Mouse (Mus musculus) midbrain, embryonic 14.5 days (tissue): Measurements from ENCODE around the gene Lum. TPM values are rescaled to one million over a fixed set of nuclear protein-coding genes. Genes with fewer than 3 reads are reported as not detected.

Experiments
- ATAC-seq: fragments of 200-750 bp; cut with Nextera tagmentation; 2 replicates; pipeline ENCODE4 v1.8.0; 2017; ENCODE audit warnings: moderate number of reproducible peaks, moderate library complexity; ENCODE audit not compliant: low FRiP score, low TSS enrichment
- DNase-seq: peaks from one replicate; pipeline ENCODE4 v3.0.0-alpha.2; 2015
- H3K27ac ChIP-seq: fragments of 300-500 bp; sonication (generic); replicated peaks from 2 replicates; pipeline ENCODE4 v1.5.1; 2014; ENCODE audit warnings: mild to moderate bottlenecking, low read depth, low read length, moderate library complexity
- H3K27me3 ChIP-seq: fragments of 300-500 bp; sonication (generic); 2 replicates; pipeline ENCODE4 v1.6.1; 2014; ENCODE audit warnings: low read length, control low read depth, mixed read lengths; ENCODE audit not compliant: control insufficient read depth, insufficient read depth
- H3K36me3 ChIP-seq: fragments of 300-500 bp; sonication (generic); 2 replicates; pipeline ENCODE4 v1.6.1; 2014; ENCODE audit warnings: low read length, control low read depth; ENCODE audit not compliant: control insufficient read depth, insufficient read depth
- H3K4me1 ChIP-seq: fragments of 300-500 bp; sonication (generic); 2 replicates; pipeline ENCODE4 v1.6.1; 2014; ENCODE audit warnings: mild to moderate bottlenecking, antibody characterized with exemption, low read length, control low read depth; ENCODE audit not compliant: control insufficient read depth, insufficient read depth
- H3K4me2 ChIP-seq: fragments of 300-500 bp; sonication (generic); 2 replicates; pipeline ENCODE4 v1.6.1; 2014; ENCODE audit warnings: mild to moderate bottlenecking, low read length, moderate library complexity
- H3K4me3 ChIP-seq: fragments of 300-500 bp; sonication (generic); replicated peaks from 2 replicates; pipeline ENCODE4 v1.5.1; 2014; ENCODE audit warnings: low read depth, low read length
- H3K9ac ChIP-seq: fragments of 300-500 bp; sonication (generic); replicated peaks from 2 replicates; pipeline ENCODE4 v1.6.1; 2014; ENCODE audit warnings: mild to moderate bottlenecking, low read length, moderate library complexity
- H3K9me3 ChIP-seq: fragments of 300-500 bp; sonication (generic); 2 replicates; pipeline ENCODE4 v1.6.1; 2016; ENCODE audit warnings: low read length, control low read depth, mixed read lengths; ENCODE audit not compliant: control insufficient read depth
- WGBS: fragments of 180-500 bp; shearing (Covaris S2); extraction: QIAGEN DNeasy Blood & Tissue Kit; methylation state at CpG from one replicate; pipeline ENCODE4 v1.1.7; 2014; 5-methylcytosine and 5-hydroxymethylcytosine counted together
- polyA plus RNA-seq: library from polyadenylated mRNA; unstranded; fragments of >200 nt; fragmentation: Nextera tagmentation; extraction: Ambion mirVana; gene quantifications from 2 replicates; pipeline ENCODE4 v1.2.1, GENCODE M21; 2014

Lum gene
- polyA plus RNA-seq, 1 experiment from 2014 or later, result 28.8 TPM

GRCm38 (mm10) chr10:97584176-97584575, 19.2 kb downstream of the Lum start:
- Histone ChIP-seq H3K27me3 (no peaks in the 10 kb centered on the region), H3K27ac (no peak overlapping the region), H3K9ac (no peak overlapping the region), H3K4me2 (no peak overlapping the region), H3K4me1 (no peaks in the 10 kb centered on the region), H3K36me3 (no peaks in the 10 kb centered on the region), H3K4me3 (no peak overlapping the region), H3K9me3 (no peaks in the 10 kb centered on the region)
- ATAC-seq, result no peak
- no peak for DNase-seq
- 59% methylated on average over 3 of the region's 3 CpGs for WGBS

GRCm38 (mm10) chr10:97587159-97587558, 22.2 kb downstream of the Lum start:
- Histone ChIP-seq H3K9ac (no peak overlapping the region), H3K4me2 (no peak overlapping the region), H3K4me3 (no peak overlapping the region), H3K9me3 (no peaks in the 10 kb centered on the region), H3K27ac (no peak overlapping the region), H3K36me3 (no peaks in the 10 kb centered on the region), H3K4me1 (no peaks in the 10 kb centered on the region), H3K27me3 (no peaks in the 10 kb centered on the region)
- WGBS, result 95% methylated on average over 5 of the region's 5 CpGs
- ATAC-seq, result no peak
- DNase-seq, result no peak

- Histone ChIP-seq H3K36me3 (no peaks in the 10 kb centered on the region), H3K4me1 (no peaks in the 10 kb centered on the region), H3K27me3 (no peaks in the 10 kb centered on the region), H3K4me2 (no peak overlapping the region), H3K4me3 (no peak overlapping the region), H3K27ac (no peak overlapping the region), H3K9ac (no peak overlapping the region), H3K9me3 (no peaks in the 10 kb centered on the region)
- DNase-seq (no peak), ATAC-seq (no peak)
- WGBS, result 93% methylated on average over 6 of the region's 6 CpGs
These were observed 24.6 kb downstream of the Lum start for GRCm38 (mm10) chr10:97589574-97589973.

- H3K4me2 ChIP-seq, result no peak overlapping the region
- no peaks in the 10 kb centered on the region for H3K27me3 ChIP-seq
- 74% methylated on average over 3 of the region's 3 CpGs for WGBS
- DNase-seq (no peak), ATAC-seq (no peak)
- no peaks in the 10 kb centered on the region for H3K4me1 ChIP-seq
- H3K4me3 ChIP-seq, result no peak overlapping the region
- no peak overlapping the region for H3K27ac ChIP-seq
- H3K9me3 ChIP-seq, result no peaks in the 10 kb centered on the region
- no peaks in the 10 kb centered on the region for H3K36me3 ChIP-seq
- no peak overlapping the region for H3K9ac ChIP-seq
These were observed 26.1 kb downstream of the Lum start for GRCm38 (mm10) chr10:97591036-97591435.

- DNase-seq (no peak), ATAC-seq (no peak)
- H3K27ac ChIP-seq, result no peak overlapping the region
- H3K9me3 ChIP-seq, result no peaks in the 10 kb centered on the region
- no peaks in the 10 kb centered on the region for H3K4me1 ChIP-seq
- H3K4me3 ChIP-seq, result no peak overlapping the region
- H3K9ac ChIP-seq, result no peak overlapping the region
- no peak overlapping the region for H3K4me2 ChIP-seq
- WGBS, result 72% methylated on average over 3 of the region's 3 CpGs
- no peaks in the 10 kb centered on the region for H3K36me3 ChIP-seq
- no peaks in the 10 kb centered on the region for H3K27me3 ChIP-seq
These were observed 26.8 kb downstream of the Lum start for GRCm38 (mm10) chr10:97591685-97592084.

- Histone ChIP-seq H3K27me3 (no peaks in the 10 kb centered on the region), H3K9me3 (no peaks in the 10 kb centered on the region), H3K4me3 (no peak overlapping the region), H3K4me2 (no peak overlapping the region), H3K36me3 (no peaks in the 10 kb centered on the region), H3K4me1 (no peaks in the 10 kb centered on the region), H3K27ac (no peak overlapping the region), H3K9ac (no peak overlapping the region)
- ATAC-seq (no peak), DNase-seq (no peak)
- WGBS, result 91% methylated on average over 1 of the region's 1 CpGs
These were observed 30.8 kb downstream of the Lum start for GRCm38 (mm10) chr10:97595680-97596079.

GRCm38 (mm10) chr10:97601744-97602143, 36.8 kb downstream of the Lum start:
- H3K9ac ChIP-seq, result no peak overlapping the region
- no peak overlapping the region for H3K27ac ChIP-seq
- no peak overlapping the region for H3K4me2 ChIP-seq
- no peak for DNase-seq
- no peaks in the 10 kb centered on the region for H3K4me1 ChIP-seq
- WGBS, result 85% methylated on average over 4 of the region's 4 CpGs
- ATAC-seq, result no peak
- H3K27me3 ChIP-seq, result no peaks in the 10 kb centered on the region
- no peaks in the 10 kb centered on the region for H3K9me3 ChIP-seq
- H3K4me3 ChIP-seq, result no peak overlapping the region
- no peaks in the 10 kb centered on the region for H3K36me3 ChIP-seq

- H3K27me3 ChIP-seq, result no peaks in the 10 kb centered on the region
- H3K36me3 ChIP-seq, result no peaks in the 10 kb centered on the region
- H3K9me3 ChIP-seq, result no peaks in the 10 kb centered on the region
- H3K4me3 ChIP-seq, result no peak overlapping the region
- H3K9ac ChIP-seq, result no peak overlapping the region
- H3K27ac ChIP-seq, result no peak overlapping the region
- DNase-seq (no peak), ATAC-seq (no peak)
- no peak overlapping the region for H3K4me2 ChIP-seq
- no peaks in the 10 kb centered on the region for H3K4me1 ChIP-seq
These were observed 38.3 kb downstream of the Lum start for GRCm38 (mm10) chr10:97603256-97603655.

GRCm38 (mm10) chr10:97606579-97606978, 41.7 kb downstream of the Lum start, which contains the start of gene Kera:
TSS of gene Kera (plus strand) at chr10:97606879.
- no peak for ATAC-seq
- Histone ChIP-seq H3K9ac (no peak within 1 kb of the TSS), H3K36me3 (no peaks in the 10 kb centered on the region), H3K4me2 (no peak within 1 kb of the TSS), H3K9me3 (no peaks in the 10 kb centered on the region), H3K27ac (no peak within 1 kb of the TSS), H3K4me3 (no peak within 1 kb of the TSS), H3K27me3 (no peaks in the 10 kb centered on the region), H3K4me1 (no peaks in the 10 kb centered on the region)
- no peak for DNase-seq
- WGBS, result 83% methylated on average over 2 of the region's 2 CpGs
